Mouse (Mus musculus): ENCODE measurements around the gene Dennd4b. TPM values are rescaled to one million over a fixed set of nuclear protein-coding genes. Genes with fewer than 3 reads are reported as not detected.

Dennd4b gene
- total and polyA plus RNA-seq, 3 experiments = 15.2 to 73.7 (median 42.3) TPM

GRCm38 (mm10) chr3:90253653-90254418, 11.1 kb upstream of the Dennd4b start, which contains the start of gene Crtc2:
Gene Crtc2, plus strand, starts transcription at chr3:90254163.
- peaks cover 34% of the 10 kb centered on the region for H3K4me1 ChIP-seq (ENCODE audit: insufficient read depth, low read depth, low read length)
- H3K9me3 ChIP-seq (replicated peaks) = no peaks in the 10 kb centered on the region
- peak within 1 kb of the TSS; percentile 99 for H3K4me3 ChIP-seq (ENCODE audit: low read depth, low read length)
- H3K36me3 ChIP-seq (replicated peaks) = peaks cover 61% of the 10 kb centered on the region
- ATAC-seq (ENCODE audit: extremely low read depth, insufficient number of reproducible peaks, low FRiP score, poor library complexity, severe bottlenecking) (peak; percentile 99), DNase-seq (ENCODE audit: low spot score) (peak; percentile 96)
- H3K27me3 ChIP-seq (ENCODE audit: insufficient read depth, low read length) = no peaks in the 10 kb centered on the region
- no peak for TF ChIP-seq GATA2 (IDR thresholded peaks at IDR 0.05; ENCODE audit: borderline replicate concordance, low read depth, low read length)
- no peak for TF ChIP-seq GATA1 (IDR thresholded peaks at IDR 0.05; ENCODE audit: borderline replicate concordance, low read length)

GRCm38 (mm10) chr3:90254419-90255193, 10.4 kb upstream of the Dennd4b start:
- ATAC-seq (ENCODE audit: extremely low read depth, insufficient number of reproducible peaks, low FRiP score, poor library complexity, severe bottlenecking) (no peak), DNase-seq (ENCODE audit: low spot score) (peak; percentile 49)
- H3K9me3 ChIP-seq (replicated peaks) = no peaks in the 10 kb centered on the region
- no peaks in the 10 kb centered on the region for H3K27me3 ChIP-seq (ENCODE audit: insufficient read depth, low read length)
- peaks cover 28% of the 10 kb centered on the region for H3K4me1 ChIP-seq (ENCODE audit: insufficient read depth, low read depth, low read length)
- H3K4me3 ChIP-seq (ENCODE audit: low read depth, low read length) = peak overlapping the region; percentile 99
- peaks cover 63% of the 10 kb centered on the region for H3K36me3 ChIP-seq (replicated peaks)
- TF ChIP-seq GATA2 (IDR thresholded peaks at IDR 0.05; ENCODE audit: borderline replicate concordance, low read depth, low read length) (no peak), GATA1 (IDR thresholded peaks at IDR 0.05; ENCODE audit: borderline replicate concordance, low read length) (no peak), CTCF (IDR thresholded peaks at IDR 0.05; ENCODE audit: low read depth, low read length) (no peak)

GRCm38 (mm10) chr3:90255194-90255565, 9.8 kb upstream of the Dennd4b start:
- H3K4me3 ChIP-seq (ENCODE audit: low read depth, low read length) = peak overlapping the region; percentile 99
- H3K36me3 ChIP-seq (replicated peaks) = peaks cover 64% of the 10 kb centered on the region
- peaks cover 27% of the 10 kb centered on the region for H3K4me1 ChIP-seq (ENCODE audit: insufficient read depth, low read depth, low read length)
- no peaks in the 10 kb centered on the region for H3K9me3 ChIP-seq (replicated peaks)
- no peaks in the 10 kb centered on the region for H3K27me3 ChIP-seq (ENCODE audit: insufficient read depth, low read length)
- DNase-seq (ENCODE audit: low spot score) = no peak
- ATAC-seq (ENCODE audit: extremely low read depth, insufficient number of reproducible peaks, low FRiP score, poor library complexity, severe bottlenecking) = no peak
- TF ChIP-seq GATA2 (IDR thresholded peaks at IDR 0.05; ENCODE audit: borderline replicate concordance, low read depth, low read length) = no peak
- no peak for TF ChIP-seq POLR2AphosphoS5 (IDR thresholded peaks at IDR 0.05; ENCODE audit: insufficient replicate concordance, low read depth, low read length)
- TF ChIP-seq TAL1 (conservative IDR thresholded peaks at IDR 0.05; ENCODE audit: low read depth, low read length) = no peak
- no peak for TF ChIP-seq CTCF (IDR thresholded peaks at IDR 0.05; ENCODE audit: low read depth, low read length)
- no peak for TF ChIP-seq GATA1 (IDR thresholded peaks at IDR 0.05; ENCODE audit: borderline replicate concordance, low read length)

- no peak overlapping the region for H3K4me3 ChIP-seq (ENCODE audit: low read depth, low read length)
Observed at GRCm38 (mm10) chr3:90255784-90256353, 9.1 kb upstream of the Dennd4b start.

GRCm38 (mm10) chr3:90256731-90257530, 8.1 kb upstream of the Dennd4b start:
- no peaks in the 10 kb centered on the region for H3K27me3 ChIP-seq (ENCODE audit: insufficient read depth, low read length)
- TF ChIP-seq GATA1 (IDR thresholded peaks at IDR 0.05; ENCODE audit: borderline replicate concordance, low read length) (no peak), CTCF (IDR thresholded peaks at IDR 0.05; ENCODE audit: low read depth, low read length) (no peak), POLR2AphosphoS5 (IDR thresholded peaks at IDR 0.05; ENCODE audit: insufficient replicate concordance, low read depth, low read length) (no peak), TAL1 (conservative IDR thresholded peaks at IDR 0.05; ENCODE audit: low read depth, low read length) (no peak), GATA2 (IDR thresholded peaks at IDR 0.05; ENCODE audit: borderline replicate concordance, low read depth, low read length) (no peak)
- H3K4me1 ChIP-seq (ENCODE audit: insufficient read depth, low read depth, low read length) = peaks cover 20% of the 10 kb centered on the region
- peaks cover 64% of the 10 kb centered on the region for H3K36me3 ChIP-seq (replicated peaks)
- DNase-seq (ENCODE audit: low spot score) (no peak), ATAC-seq (ENCODE audit: extremely low read depth, insufficient number of reproducible peaks, low FRiP score, poor library complexity, severe bottlenecking) (no peak)
- no peaks in the 10 kb centered on the region for H3K9me3 ChIP-seq (replicated peaks)
- H3K4me3 ChIP-seq (ENCODE audit: low read depth, low read length) = no peak overlapping the region

More at GRCm38 (mm10) chr3:90255784-90256353, 9.1 kb upstream of the Dennd4b start:
- Histone ChIP-seq H3K27me3 (ENCODE audit: insufficient read depth, low read length) (no peaks in the 10 kb centered on the region), H3K36me3 (replicated peaks) (peaks cover 64% of the 10 kb centered on the region), H3K4me1 (ENCODE audit: insufficient read depth, low read depth, low read length) (peaks cover 24% of the 10 kb centered on the region), H3K9me3 (replicated peaks) (no peaks in the 10 kb centered on the region)
- TF ChIP-seq TAL1 (conservative IDR thresholded peaks at IDR 0.05; ENCODE audit: low read depth, low read length) (no peak), GATA1 (IDR thresholded peaks at IDR 0.05; ENCODE audit: borderline replicate concordance, low read length) (no peak), CTCF (IDR thresholded peaks at IDR 0.05; ENCODE audit: low read depth, low read length) (no peak), POLR2AphosphoS5 (IDR thresholded peaks at IDR 0.05; ENCODE audit: insufficient replicate concordance, low read depth, low read length) (no peak), GATA2 (IDR thresholded peaks at IDR 0.05; ENCODE audit: borderline replicate concordance, low read depth, low read length) (no peak)
- ATAC-seq (ENCODE audit: extremely low read depth, insufficient number of reproducible peaks, low FRiP score, poor library complexity, severe bottlenecking) (no peak), DNase-seq (ENCODE audit: low spot score) (no peak)

Measured in G1E (cell line).